Mouse (Mus musculus) neural tube, embryonic 14.5 days (tissue): ENCODE data around the gene Ica1l. TPM values are rescaled to one million over a fixed set of nuclear protein-coding genes. Genes with fewer than 3 reads are reported as not detected.

ENCODE experiments used
- ATAC-seq: fragments of 200-750 bp; cut with Nextera tagmentation; 2 replicates; pipeline ENCODE4 v1.8.0; 2017; ENCODE audit warnings: low read depth, mild to moderate bottlenecking, moderate TSS enrichment, moderate library complexity
- H3K27ac ChIP-seq: fragments of 300-500 bp; sonication (generic); 2 replicates; pipeline ENCODE4 v1.5.1; 2014; ENCODE audit warnings: low read depth, mild to moderate bottlenecking, control low read depth, low read length, moderate library complexity, mixed read lengths
- H3K27me3 ChIP-seq: fragments of 300-500 bp; sonication (generic); 2 replicates; pipeline ENCODE4 v1.6.1; 2014; ENCODE audit warnings: low read length; ENCODE audit not compliant: control insufficient read depth, insufficient read depth
- H3K36me3 ChIP-seq: fragments of 300-500 bp; sonication (generic); 2 replicates; pipeline ENCODE4 v1.6.1; 2014; ENCODE audit warnings: low read length, mixed read lengths; ENCODE audit not compliant: control insufficient read depth, insufficient read depth
- H3K4me1 ChIP-seq: fragments of 300-500 bp; sonication (generic); 2 replicates; pipeline ENCODE4 v1.6.1; 2014; ENCODE audit warnings: low read length; ENCODE audit not compliant: control insufficient read depth, insufficient read depth
- H3K4me2 ChIP-seq: fragments of 300-500 bp; sonication (generic); 2 replicates; pipeline ENCODE4 v1.6.1; 2014; ENCODE audit warnings: mild to moderate bottlenecking, low read depth, low read length, control low read depth
- H3K4me3 ChIP-seq: fragments of 300-500 bp; sonication (generic); 2 replicates; pipeline ENCODE4 v1.5.1; 2014; ENCODE audit warnings: low read depth, low read length, control low read depth, mixed read lengths
- H3K9ac ChIP-seq: fragments of 300-500 bp; sonication (generic); replicated peaks from 2 replicates; pipeline ENCODE4 v1.6.1; 2014; ENCODE audit warnings: low read depth, mild to moderate bottlenecking, control low read depth, low read length, mixed read lengths
- H3K9me3 ChIP-seq: fragments of 300-500 bp; sonication (generic); 2 replicates; pipeline ENCODE4 v1.6.1; 2016; ENCODE audit warnings: low read length; ENCODE audit not compliant: control insufficient read depth
- WGBS: fragments of 180-500 bp; shearing (Covaris S2); extraction: QIAGEN DNeasy Blood & Tissue Kit; methylation state at CpG from one replicate; pipeline ENCODE4 v1.1.7; 2014; 5-methylcytosine and 5-hydroxymethylcytosine counted together
- polyA plus RNA-seq: library from polyadenylated mRNA; unstranded; fragments of >200 nt; fragmentation: Nextera tagmentation; extraction: Ambion mirVana; gene quantifications from 2 replicates; pipeline ENCODE4 v1.2.1, GENCODE M21; 2014

Gene Ica1l
- polyA plus RNA-seq, 1 experiment from 2014 or later = 60.2 TPM

DNA sequence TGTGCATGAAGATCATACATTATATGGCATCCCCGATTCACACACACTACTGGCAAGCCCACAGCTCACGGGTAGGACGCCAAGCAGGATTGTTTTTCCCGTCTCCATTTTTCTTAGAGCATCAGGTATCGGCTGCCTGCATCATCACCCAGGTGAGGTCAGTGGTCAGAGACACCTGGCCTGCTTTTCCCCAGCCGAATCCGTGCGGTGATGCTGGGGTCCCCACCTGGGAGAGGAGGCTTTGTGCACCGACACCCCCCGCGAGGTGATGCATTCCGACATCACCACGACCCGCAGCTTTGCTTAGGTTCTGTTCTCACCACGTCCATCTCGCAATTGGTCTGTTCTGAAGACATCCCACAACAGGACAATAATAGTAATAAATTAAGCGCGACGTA, 587 bp downstream of the Ica1l start:
- peak; percentile 50 for ATAC-seq
- Histone ChIP-seq H3K36me3 (no peaks in the 10 kb centered on the region), H3K27ac (peak overlapping the region; percentile 73), H3K9me3 (no peaks in the 10 kb centered on the region), H3K27me3 (no peaks in the 10 kb centered on the region), H3K9ac (peak overlapping the region; percentile 80), H3K4me3 (peak overlapping the region; percentile 82), H3K4me2 (peak overlapping the region; percentile 81), H3K4me1 (0 out of 2 replicates have a peak, but pooled peaks cover 3% of the 10 kb centered on the region)
- WGBS = 2% methylated on average over 19 of the region's 19 CpGs

DNA sequence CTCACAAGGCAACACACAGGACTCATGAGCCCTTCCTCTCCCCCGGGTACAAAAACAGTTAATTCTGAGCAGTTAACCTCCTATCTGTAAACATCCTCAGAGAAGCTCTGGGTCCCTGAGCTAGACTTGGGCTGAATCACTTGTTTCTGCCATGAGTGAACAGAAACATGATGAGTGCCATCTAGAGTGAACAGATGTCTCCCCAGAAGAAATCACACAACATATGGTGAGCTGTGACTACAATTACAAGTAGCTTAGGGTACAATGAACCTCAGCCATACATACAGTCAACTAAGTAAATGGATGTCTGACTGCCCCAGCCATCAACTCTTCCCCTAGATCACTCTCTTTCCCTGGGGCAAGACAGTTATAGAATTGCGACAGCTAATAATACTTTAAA, 7.9 kb downstream of the Ica1l start:
- H3K36me3 ChIP-seq = no peaks in the 10 kb centered on the region
- H3K9me3 ChIP-seq = no peaks in the 10 kb centered on the region
- H3K27ac ChIP-seq = no peak overlapping the region
- no peak overlapping the region for H3K4me2 ChIP-seq
- WGBS = 86% methylated on average over 2 of the region's 2 CpGs
- no peak overlapping the region for H3K9ac ChIP-seq
- ATAC-seq = no peak
- no peaks in the 10 kb centered on the region for H3K4me1 ChIP-seq
- H3K4me3 ChIP-seq = no peak overlapping the region
- H3K27me3 ChIP-seq = no peaks in the 10 kb centered on the region

DNA sequence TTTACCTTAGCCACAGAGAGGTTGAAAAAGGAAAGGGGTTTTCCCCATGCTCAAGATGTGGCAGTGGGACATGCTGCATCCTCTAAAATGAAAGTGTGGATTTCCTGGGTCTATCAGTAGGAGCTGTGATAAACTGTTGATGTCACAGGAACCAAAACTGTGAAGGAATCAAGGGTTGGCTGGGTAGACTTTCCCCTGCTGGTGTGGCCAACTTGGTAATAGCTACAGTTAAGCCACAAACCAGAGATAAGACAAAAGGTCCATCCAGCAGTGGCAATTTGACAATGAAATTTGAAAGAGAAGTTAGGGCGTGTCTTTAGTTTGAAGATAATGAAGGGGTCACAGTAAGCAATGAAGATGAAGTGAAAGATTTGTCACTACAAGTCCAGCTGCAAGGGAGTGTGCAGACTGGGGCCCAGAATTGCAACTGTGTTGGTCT, 25.9 kb downstream of the Ica1l start:
- H3K9ac ChIP-seq = no peak overlapping the region
- ATAC-seq = no peak
- H3K36me3 ChIP-seq = no peaks in the 10 kb centered on the region
- WGBS = 93% methylated on average over 1 of the region's 1 CpGs
- H3K4me2 ChIP-seq = no peak overlapping the region
- H3K27ac ChIP-seq = no peak overlapping the region
- no peaks in the 10 kb centered on the region for H3K4me1 ChIP-seq
- no peaks in the 10 kb centered on the region for H3K9me3 ChIP-seq
- H3K27me3 ChIP-seq = no peaks in the 10 kb centered on the region
- no peak overlapping the region for H3K4me3 ChIP-seq

DNA sequence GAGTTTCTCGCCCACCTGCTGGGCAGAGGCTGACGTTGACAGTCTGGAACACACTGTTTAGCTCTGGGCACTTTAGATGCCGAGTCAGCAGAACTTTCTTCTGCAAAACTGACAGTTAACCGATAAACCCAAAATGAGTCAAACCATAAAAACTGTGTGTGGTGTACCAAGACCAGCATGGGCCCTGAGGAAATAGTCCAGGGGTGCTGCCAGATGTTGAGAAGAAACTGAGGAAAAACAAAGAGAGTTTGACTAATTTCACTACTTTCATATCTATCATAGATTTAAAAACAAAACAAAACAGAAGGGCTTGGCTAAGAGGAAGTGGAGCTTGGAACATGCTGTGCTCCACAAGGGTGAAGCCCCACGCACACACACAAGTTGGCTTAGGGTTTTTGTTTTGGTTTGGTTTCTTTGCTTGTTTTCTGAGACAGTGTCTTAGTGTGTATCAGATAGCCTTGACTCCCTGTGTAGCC, 26.8 kb downstream of the Ica1l start:
- ATAC-seq = no peak
- Histone ChIP-seq H3K9me3 (no peaks in the 10 kb centered on the region), H3K27me3 (no peaks in the 10 kb centered on the region), H3K27ac (no peak overlapping the region), H3K4me2 (no peak overlapping the region), H3K4me3 (no peak overlapping the region), H3K36me3 (no peaks in the 10 kb centered on the region), H3K9ac (no peak overlapping the region), H3K4me1 (no peaks in the 10 kb centered on the region)
- WGBS = 78% methylated on average over 5 of the region's 5 CpGs

DNA sequence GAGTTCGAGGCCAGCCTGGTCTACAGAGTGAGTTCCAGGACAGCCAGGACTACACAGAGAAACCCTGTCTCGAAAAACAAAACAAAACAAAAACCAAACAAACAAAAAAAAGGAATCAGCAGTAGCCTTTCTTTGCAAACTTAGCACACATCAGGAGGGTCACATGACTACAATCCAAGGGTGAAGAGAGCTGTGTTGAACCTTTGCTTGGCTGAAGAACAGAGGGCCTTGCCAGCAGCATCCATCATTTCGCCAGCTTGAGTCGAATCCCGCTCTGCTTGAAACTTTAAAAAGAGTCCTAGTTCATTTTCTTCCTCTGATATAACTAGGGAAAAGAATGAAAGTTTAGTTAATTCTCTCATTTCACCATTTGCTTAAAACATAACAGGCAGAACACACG, 27.5 kb downstream of the Ica1l start:
- Histone ChIP-seq H3K36me3 (no peaks in the 10 kb centered on the region), H3K27me3 (no peaks in the 10 kb centered on the region), H3K4me2 (no peak overlapping the region), H3K4me1 (no peaks in the 10 kb centered on the region), H3K27ac (no peak overlapping the region), H3K4me3 (no peak overlapping the region), H3K9ac (no peak overlapping the region), H3K9me3 (no peaks in the 10 kb centered on the region)
- ATAC-seq = no peak
- WGBS = 83% methylated on average over 6 of the region's 6 CpGs

DNA sequence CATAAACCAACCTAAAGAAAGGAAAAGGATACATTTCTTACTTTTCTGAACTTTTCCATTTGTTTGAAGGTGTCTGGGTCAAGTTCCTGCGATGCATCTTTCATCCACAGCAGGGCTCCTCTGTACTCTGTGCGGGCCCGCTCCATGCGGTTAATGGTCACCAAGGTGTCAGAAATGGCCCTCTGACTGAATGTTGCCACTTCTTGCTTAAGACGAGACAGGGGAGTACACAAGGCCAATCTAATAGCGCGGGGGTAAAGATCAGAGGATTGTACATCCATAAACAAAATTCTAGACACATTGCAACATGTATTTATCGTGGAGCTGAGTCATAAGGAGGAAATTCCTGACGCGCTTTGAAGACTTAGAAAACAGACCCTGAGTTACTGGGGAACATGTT, 29.2 kb downstream of the Ica1l start:
- H3K4me2 ChIP-seq = no peak overlapping the region
- 89% methylated on average over 10 of the region's 10 CpGs for WGBS
- no peak overlapping the region for H3K4me3 ChIP-seq
- no peaks in the 10 kb centered on the region for H3K4me1 ChIP-seq
- H3K27me3 ChIP-seq = no peaks in the 10 kb centered on the region
- ATAC-seq = no peak
- H3K9me3 ChIP-seq = no peaks in the 10 kb centered on the region
- H3K36me3 ChIP-seq = no peaks in the 10 kb centered on the region
- no peak overlapping the region for H3K27ac ChIP-seq
- H3K9ac ChIP-seq = no peak overlapping the region

DNA sequence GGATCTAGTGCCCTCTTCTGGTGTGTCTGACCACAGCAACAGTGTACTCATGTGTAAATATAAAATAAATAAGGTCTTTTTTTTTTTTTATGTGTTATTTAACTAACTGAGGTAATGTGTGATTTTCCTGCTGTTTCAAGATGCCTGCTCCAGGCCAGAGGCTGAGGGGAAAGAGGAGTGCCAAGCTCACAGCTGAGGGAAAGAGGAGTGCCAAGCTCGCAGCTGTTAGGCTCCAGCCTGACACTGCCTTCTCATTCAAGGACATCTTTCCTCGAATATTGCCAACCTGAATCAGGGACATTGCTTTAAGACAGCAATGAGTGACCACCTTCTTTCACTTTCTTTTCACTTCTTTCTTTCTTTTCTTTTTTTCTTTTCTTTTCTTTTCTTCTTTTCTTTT, 34.2 kb downstream of the Ica1l start:
- Histone ChIP-seq H3K9me3 (no peaks in the 10 kb centered on the region), H3K27me3 (no peaks in the 10 kb centered on the region), H3K9ac (no peak overlapping the region), H3K27ac (no peak overlapping the region), H3K4me1 (no peaks in the 10 kb centered on the region), H3K4me2 (no peak overlapping the region), H3K4me3 (no peak overlapping the region), H3K36me3 (no peaks in the 10 kb centered on the region)
- 78% methylated on average over 2 of the region's 2 CpGs for WGBS
- no peak for ATAC-seq

DNA sequence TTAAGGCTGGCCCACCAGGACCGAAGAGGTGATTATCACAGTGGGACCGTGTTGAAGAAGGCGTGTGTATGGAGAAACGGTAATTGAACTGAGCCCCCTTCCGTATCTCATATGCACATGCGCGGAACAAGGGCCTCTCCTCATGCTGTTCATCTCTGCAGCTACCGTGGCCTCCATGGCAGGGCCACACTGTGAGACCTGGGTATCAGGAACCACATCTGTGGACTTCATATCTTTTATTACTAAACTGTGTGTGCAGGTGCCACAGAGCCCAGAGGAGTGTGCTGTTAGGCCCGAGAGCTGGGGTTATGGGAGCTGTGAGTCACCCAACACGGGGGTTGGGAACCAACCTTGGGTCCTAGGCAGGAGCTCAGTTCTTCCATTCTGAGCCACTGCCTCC, 35.6 kb downstream of the Ica1l start:
- Histone ChIP-seq H3K4me3 (no peak overlapping the region), H3K4me1 (no peaks in the 10 kb centered on the region), H3K9ac (no peak overlapping the region), H3K9me3 (no peaks in the 10 kb centered on the region), H3K27me3 (no peaks in the 10 kb centered on the region), H3K36me3 (no peaks in the 10 kb centered on the region), H3K4me2 (no peak overlapping the region), H3K27ac (no peak overlapping the region)
- no peak for ATAC-seq
- WGBS = 91% methylated on average over 10 of the region's 10 CpGs

DNA sequence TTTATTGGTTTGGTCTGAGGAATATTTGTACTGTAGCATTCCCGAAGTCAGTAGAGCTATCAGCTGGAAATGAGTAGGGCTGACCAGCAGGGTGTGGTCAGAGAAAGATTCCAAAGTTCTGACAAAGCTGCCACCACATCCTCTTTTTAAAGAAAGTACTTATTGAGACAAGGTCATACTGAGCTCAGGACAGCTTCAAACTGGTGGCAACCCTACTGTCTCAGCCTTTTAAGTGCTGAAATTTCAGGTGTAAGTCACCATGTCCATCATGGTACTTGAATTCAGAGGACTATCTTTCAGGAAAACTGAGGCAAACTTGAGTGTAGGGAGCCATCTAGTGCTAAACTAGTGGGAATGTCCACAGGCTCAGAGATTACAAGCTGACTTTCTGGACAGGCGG, 42.7 kb downstream of the Ica1l start:
- Histone ChIP-seq H3K4me3 (no peak overlapping the region), H3K4me1 (no peaks in the 10 kb centered on the region), H3K27ac (no peak overlapping the region), H3K4me2 (no peak overlapping the region), H3K9me3 (no peaks in the 10 kb centered on the region), H3K27me3 (no peaks in the 10 kb centered on the region), H3K36me3 (no peaks in the 10 kb centered on the region), H3K9ac (no peak overlapping the region)
- no peak for ATAC-seq
- 65% methylated on average over 2 of the region's 2 CpGs for WGBS

DNA sequence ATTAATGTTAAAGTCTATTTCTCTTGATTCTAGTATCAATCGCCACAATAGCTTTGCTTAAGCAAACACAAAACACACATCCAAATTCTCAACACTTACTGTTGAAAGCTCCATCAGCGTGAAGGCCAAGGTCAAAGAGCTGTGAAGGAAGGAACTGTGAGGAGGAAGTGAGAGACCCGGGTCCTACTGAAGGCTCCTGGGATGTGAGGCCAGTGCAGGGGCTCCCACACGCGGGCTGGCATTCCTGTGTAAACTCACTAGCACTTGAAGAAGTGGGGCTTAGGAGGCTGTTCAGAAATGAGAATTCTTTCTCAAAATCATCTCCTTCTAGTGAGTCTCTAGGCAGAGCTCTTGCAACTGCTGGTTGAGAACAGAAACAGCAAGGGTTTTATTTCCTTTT, 45.6 kb downstream of the Ica1l start:
- no peaks in the 10 kb centered on the region for H3K36me3 ChIP-seq
- WGBS = 77% methylated on average over 5 of the region's 5 CpGs
- H3K9me3 ChIP-seq = no peaks in the 10 kb centered on the region
- H3K27ac ChIP-seq = no peak overlapping the region
- no peak for ATAC-seq
- H3K4me2 ChIP-seq = no peak overlapping the region
- H3K4me3 ChIP-seq = no peak overlapping the region
- H3K4me1 ChIP-seq = no peaks in the 10 kb centered on the region
- no peaks in the 10 kb centered on the region for H3K27me3 ChIP-seq
- no peak overlapping the region for H3K9ac ChIP-seq
